Mouse (Mus musculus) MEL (cell line): Measurements from ENCODE around the gene Gm49387.

ENCODE experiments used
- BHLHE40 ChIP-seq: IDR thresholded peaks from 2 replicates; pipeline ENCODE4 v1.6.1; 2012; ENCODE audit warnings: low read depth, mild to moderate bottlenecking, inconsistent platforms, low read length, improper control_type of control experiment, borderline replicate concordance
- CTCF ChIP-seq, 3 experiments: IDR thresholded peaks in 2 of 3; conservative IDR thresholded peaks in 1 of 3; 2 replicates each; pipeline ENCODE4 v1.5.1; 2011 to 2012; ENCODE audit warnings: low read length in 3 of 3, low read depth in 2 of 3, mild to moderate bottlenecking in 2 of 3, improper control_type of control experiment in 1 of 3, inconsistent platforms in 1 of 3, mixed read lengths in 1 of 3, moderate library complexity in 1 of 3; ENCODE audit not compliant: control insufficient read depth in 1 of 3, insufficient read depth in 1 of 3, poor library complexity in 1 of 3, severe bottlenecking in 1 of 3
- EP300 ChIP-seq, 2 experiments: IDR thresholded peaks; 2 replicates each; pipeline ENCODE4 v1.6.1; 2011; ENCODE audit warnings: improper control_type of control experiment in 2 of 2, low read length in 2 of 2, low read depth in 1 of 2, mild to moderate bottlenecking in 1 of 2
- ZMIZ1 ChIP-seq: IDR thresholded peaks from 2 replicates; pipeline ENCODE4 v1.6.1; 2012; ENCODE audit warnings: low read depth, mild to moderate bottlenecking, inconsistent platforms, low read length, improper control_type of control experiment, moderate library complexity

- TF ChIP-seq CTCF (IDR thresholded peaks at IDR 0.05 in 2 of 3, conservative IDR thresholded peaks at IDR 0.05 in 1 of 3; ENCODE audit: control insufficient read depth in 1 of 3, insufficient read depth in 1 of 3, low read depth in 2 of 3, low read length in 3 of 3, poor library complexity in 1 of 3, severe bottlenecking in 1 of 3) = no peak
- no peak for TF ChIP-seq EP300 (IDR thresholded peaks at IDR 0.05; ENCODE audit: low read depth in 1 of 2, low read length in 2 of 2)
- TF ChIP-seq BHLHE40 = no peak
- no peak for TF ChIP-seq ZMIZ1
Measured at GRCm38 (mm10) chr14:31641506-31642155, 953 bp upstream of the Gm49387 start.
